Mouse (Mus musculus) layer of hippocampus, adult 6 months (tissue): Measurements from ENCODE around the gene Cdiptos. TPM values are rescaled to one million over a fixed set of nuclear protein-coding genes. Genes with fewer than 3 reads are reported as not detected.

ENCODE experiments used
- long read RNA-seq, 2 experiments: library from polyadenylated mRNA; unstranded; transcript quantifications; one replicate each; pipeline ENCODE4 v2.0.0; 2019 to 2020
- polyA plus RNA-seq: library from polyadenylated mRNA; unstranded; fragments of <200 nt; fragmentation: Nextera tagmentation; gene quantifications from 2 replicates; pipeline ENCODE4 v1.2.3, GENCODE M21; 2021

The Cdiptos gene
- 0.46 and 0.93 TPM in 2 replicates for polyA plus RNA-seq
- long read RNA-seq, experiment 1, result 0 reads
- long read RNA-seq, experiment 2, result 0 reads

GRCm38 (mm10) chr7:126975950-126976866, at the start of gene Cdiptos:
Gene Cdiptos, minus strand, starts transcription at chr7:126976098.

DNA sequence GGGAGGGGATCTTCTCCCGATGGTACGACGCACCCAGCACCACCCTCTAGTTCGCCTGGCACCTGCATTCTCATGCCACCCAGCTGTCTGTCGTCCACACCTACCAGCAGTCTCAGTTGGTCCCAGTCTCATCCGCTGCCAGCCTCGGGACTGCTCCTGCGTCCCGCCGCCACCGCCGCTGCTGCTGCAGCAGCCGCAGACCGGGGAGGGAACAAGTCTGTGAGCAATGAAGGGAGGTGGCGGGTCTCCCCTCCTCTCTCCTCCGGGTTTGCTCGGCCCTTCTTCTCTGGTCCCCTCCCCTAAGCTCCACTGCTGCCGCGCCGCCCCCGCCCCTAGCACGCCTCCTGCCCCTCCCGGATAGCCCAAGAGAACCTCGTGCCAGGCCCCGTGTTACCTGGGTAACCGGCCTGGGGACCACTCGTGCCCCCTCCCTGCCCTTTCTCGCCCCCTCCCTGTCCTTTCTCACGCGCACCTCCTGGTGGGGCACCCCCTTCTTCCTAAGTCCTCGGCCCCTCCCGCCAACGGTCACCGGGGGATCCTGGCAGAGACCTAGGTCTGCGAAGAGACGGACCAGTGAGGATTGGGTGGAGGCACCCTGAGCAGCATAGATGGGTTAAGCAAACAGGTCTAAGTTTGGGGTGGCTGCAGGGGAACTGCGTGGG, 45.1 kb upstream of the Cdiptos start, which contains the start of the genes Gm42742 and Prrt2:
Gene Gm42742, minus strand, starts transcription at position 197 of the 662 bp plus-strand sequence.
Gene Prrt2, minus strand, starts transcription at position 311 of the 662 bp plus-strand sequence.

GRCm38 (mm10) chr7:127016971-127017949, 41.4 kb upstream of the Cdiptos start, which contains the start of gene Pagr1a:
Gene Pagr1a, minus strand, starts transcription at chr7:127017352.

GRCm38 (mm10) chr7:127016481-127016485, 40.4 kb upstream of the Cdiptos start, which contains the start of gene Pagr1b:
Gene Pagr1b, minus strand, starts transcription at chr7:127016484.

GRCm38 (mm10) chr7:127014320-127014719, 38.4 kb upstream of the Cdiptos start, which contains the start of gene Mvp:
Gene Mvp, minus strand, starts transcription at chr7:127014621.

GRCm38 (mm10) chr7:126975893-126975949, 177 bp downstream of the Cdiptos start, which contains the start of gene Cdipt:
Gene Cdipt, plus strand, starts transcription at chr7:126975914.

DNA sequence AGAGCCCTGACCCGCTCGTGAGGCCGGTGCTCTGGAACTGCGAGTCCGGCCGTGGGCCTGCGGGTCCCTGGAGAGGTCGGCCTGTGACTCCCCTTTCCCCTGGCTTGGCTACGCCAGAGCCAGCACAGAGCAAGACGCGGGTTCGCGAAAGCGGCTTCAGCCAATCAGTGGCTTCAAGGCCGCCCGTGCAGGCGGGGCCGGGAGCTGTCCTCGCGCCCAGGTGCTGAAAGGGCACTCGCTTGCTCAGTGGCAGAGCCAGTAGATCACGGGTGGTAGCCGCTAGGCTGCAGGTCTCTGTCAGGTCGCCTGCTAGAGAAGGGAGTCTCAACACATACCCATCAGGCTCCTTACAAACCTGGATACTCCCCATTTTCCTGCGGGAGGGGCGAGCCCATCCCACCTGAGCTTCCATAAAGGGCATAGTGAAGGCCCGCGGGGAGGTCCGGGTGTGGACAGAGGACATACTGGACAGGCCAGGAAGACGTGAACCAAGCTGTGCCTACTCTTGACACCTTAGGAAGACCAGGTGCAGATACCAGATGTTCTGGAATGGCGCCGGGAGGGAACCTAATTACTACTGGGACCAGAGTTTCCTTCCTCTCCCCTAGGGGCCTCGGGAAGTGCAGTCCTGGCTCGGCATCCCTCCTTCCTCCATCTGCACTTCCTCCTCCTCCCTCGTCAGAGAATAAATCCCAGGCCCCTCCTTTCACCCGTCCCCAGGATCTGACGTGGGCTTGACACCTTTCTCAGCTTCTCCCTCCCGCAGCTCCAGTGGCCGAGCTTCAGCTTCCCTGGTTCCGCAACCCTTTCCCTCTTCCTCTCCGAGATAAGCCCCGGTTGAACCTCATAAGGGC, 25.9 kb downstream of the Cdiptos start, which contains the start of gene Sez6l2:
Gene Sez6l2, plus strand, starts transcription at position 771 of the 854 bp plus-strand sequence.

GRCm38 (mm10) chr7:126949403-126949792, 26.5 kb downstream of the Cdiptos start, which contains the start of gene Asphd1:
Gene Asphd1, minus strand, starts transcription at chr7:126949582.

GRCm38 (mm10) chr7:126928384-126929037, 47.4 kb downstream of the Cdiptos start, which contains the start of gene Kctd13:
Gene Kctd13, plus strand, starts transcription at chr7:126928879.

GRCm38 (mm10) chr7:126922624-126923060, 53.3 kb downstream of the Cdiptos start, which contains the start of gene Tmem219:
Gene Tmem219, minus strand, starts transcription at chr7:126922917.

Other genes starting within 250 kb of the Cdiptos start
- gene Mapk3, start 216.5 kb downstream of the Cdiptos start, polyA plus RNA-seq, result 44.9 and 49.7 TPM in 2 replicates
- 0.65 TPM in 1 of 2 replicates, not detected in the other for gene Gdpd3, start 209.8 kb downstream of the Cdiptos start, polyA plus RNA-seq
- 240 and 274 TPM in 2 replicates for gene Ypel3, start 199.1 kb downstream of the Cdiptos start, polyA plus RNA-seq
- not detected in 2 replicates for gene Tbx6, start 194.6 kb downstream of the Cdiptos start, polyA plus RNA-seq
- gene Ppp4c, start 183.6 kb downstream of the Cdiptos start, polyA plus RNA-seq, result 52.4 and 61.8 TPM in 2 replicates
- 4.4 and 5.3 TPM in 2 replicates for gene Fam57b, start 178.4 kb downstream of the Cdiptos start, polyA plus RNA-seq
- not detected in 2 replicates for gene 4930451I11Rik, start 144.5 kb downstream of the Cdiptos start, polyA plus RNA-seq
- 6.7 and 7.2 TPM in 2 replicates for gene Doc2a, start 128.7 kb downstream of the Cdiptos start, polyA plus RNA-seq
- gene Hirip3, start 114.1 kb downstream of the Cdiptos start, polyA plus RNA-seq, result 2.4 and 3.8 TPM in 2 replicates
- gene Ino80e, start 113.7 kb downstream of the Cdiptos start, polyA plus RNA-seq, result 46.0 and 48.1 TPM in 2 replicates
- gene Taok2, start 91.4 kb downstream of the Cdiptos start, polyA plus RNA-seq, result 8.2 and 10.1 TPM in 2 replicates
- gene Tmem219, start 53.2 kb downstream of the Cdiptos start, polyA plus RNA-seq, result 28.6 and 32.5 TPM in 2 replicates
- 262 and 282 TPM in 2 replicates for gene Kctd13, start 47.2 kb downstream of the Cdiptos start, polyA plus RNA-seq
- 10.4 and 12.0 TPM in 2 replicates for gene Asphd1, start 26.5 kb downstream of the Cdiptos start, polyA plus RNA-seq
- 70.3 and 76.4 TPM in 2 replicates for gene Sez6l2, start 25.5 kb downstream of the Cdiptos start, polyA plus RNA-seq
- 205 and 220 TPM in 2 replicates for gene Cdipt, start 184 bp downstream of the Cdiptos start, polyA plus RNA-seq
- 4.2 and 5.5 TPM in 2 replicates for gene Mvp, start 38.5 kb upstream of the Cdiptos start, polyA plus RNA-seq
- gene Pagr1b, start 40.4 kb upstream of the Cdiptos start, polyA plus RNA-seq, result 0.55 TPM in 1 of 2 replicates, not detected in the other
- 28.6 and 49.8 TPM in 2 replicates for gene Pagr1a, start 41.3 kb upstream of the Cdiptos start, polyA plus RNA-seq
- gene Gm42742, start 45.0 kb upstream of the Cdiptos start, polyA plus RNA-seq, result 8.1 and 19.3 TPM in 2 replicates
- gene Prrt2, start 45.1 kb upstream of the Cdiptos start, polyA plus RNA-seq, result 96.1 and 120 TPM in 2 replicates
- gene Maz, start 50.9 kb upstream of the Cdiptos start, polyA plus RNA-seq, result 5.6 and 7.1 TPM in 2 replicates
- gene Kif22, start 66.4 kb upstream of the Cdiptos start, polyA plus RNA-seq, result 15.6 and 17.6 TPM in 2 replicates
- not detected in 2 replicates for gene Zg16, start 111.2 kb upstream of the Cdiptos start, polyA plus RNA-seq
- gene AI467606, start 115.3 kb upstream of the Cdiptos start, polyA plus RNA-seq, result 1.8 and 2.1 TPM in 2 replicates
- gene Qprt, start 146.1 kb upstream of the Cdiptos start, polyA plus RNA-seq, result 0.89 and 0.97 TPM in 2 replicates
- 0.06 TPM in 1 of 2 replicates, not detected in the other for gene Spn, start 161.7 kb upstream of the Cdiptos start, polyA plus RNA-seq
- gene Cd2bp2, start 220.0 kb upstream of the Cdiptos start, polyA plus RNA-seq, result 30.0 and 34.9 TPM in 2 replicates
- 8.5 and 9.3 TPM in 2 replicates for gene Tbc1d10b, start 232.4 kb upstream of the Cdiptos start, polyA plus RNA-seq
- gene Mylpf, start 232.8 kb upstream of the Cdiptos start, polyA plus RNA-seq, result 4.1 and 5.1 TPM in 2 replicates